Mouse (Mus musculus): ENCODE measurements around the gene Prrx1. TPM values are rescaled to one million over a fixed set of nuclear protein-coding genes. Genes with fewer than 3 reads are reported as not detected.
A peak's percentile ranks its signal among the peaks of the same experiment; 100 is the strongest.

Prrx1 gene
- total and polyA plus RNA-seq, 2 experiments, result 0.06 to 0.46 TPM

DNA sequence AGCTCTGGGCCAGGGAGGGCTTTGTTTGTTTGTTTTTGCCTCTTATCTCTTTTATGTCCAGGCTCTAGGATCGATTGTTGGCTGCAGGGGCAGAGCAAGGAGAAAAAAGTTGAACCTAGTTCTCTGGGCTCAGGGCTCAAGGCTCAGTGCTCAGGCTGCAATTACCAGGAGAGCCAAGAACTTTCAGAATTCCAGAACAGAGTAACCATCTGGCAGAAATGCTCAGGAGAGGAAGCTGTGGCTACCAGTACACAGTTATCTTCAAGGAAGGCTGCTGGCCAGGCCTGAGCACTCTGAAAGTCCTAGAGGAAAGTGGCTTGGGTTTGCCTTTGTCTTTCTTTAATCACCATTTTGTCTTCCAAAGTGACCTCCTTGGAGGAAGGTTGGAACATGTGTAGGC is 3.4 kb upstream of the Prrx1 start:
- Histone ChIP-seq H3K4me1 (ENCODE audit: control insufficient read depth, insufficient read depth, low read length) (peaks cover 15% of the 10 kb centered on the region; the same call in 1 of the 2 replicates), H3K27me3 (ENCODE audit: control insufficient read depth, insufficient read depth, low read length) (peaks cover 13% of the 10 kb centered on the region), H3K4me3 (ENCODE audit: insufficient read depth, low read depth, low read length) (no peak overlapping the region), H3K9ac (ENCODE audit: low read depth, low read length) (no peak overlapping the region), H3K27ac (replicated peaks; ENCODE audit: insufficient read depth, low read depth, low read length) (no peak overlapping the region), H3K79me2 (ENCODE audit: control insufficient read depth, insufficient read depth, low read length) (no peaks in the 10 kb centered on the region), H3K36me3 (ENCODE audit: control insufficient read depth, insufficient read depth, low read length) (no peaks in the 10 kb centered on the region)
- TF ChIP-seq CTCF (IDR thresholded peaks at IDR 0.05; ENCODE audit: low read depth, low read length) (no peak), POLR2A (IDR thresholded peaks at IDR 0.05; ENCODE audit: extremely low read depth, insufficient read depth, low read length) (no peak)
- DNase-seq (ENCODE audit: extremely low read depth, low read depth, low spot score), result peak; percentile 83
- 8% methylated on average over 1 of the region's 1 CpGs for WGBS

DNA sequence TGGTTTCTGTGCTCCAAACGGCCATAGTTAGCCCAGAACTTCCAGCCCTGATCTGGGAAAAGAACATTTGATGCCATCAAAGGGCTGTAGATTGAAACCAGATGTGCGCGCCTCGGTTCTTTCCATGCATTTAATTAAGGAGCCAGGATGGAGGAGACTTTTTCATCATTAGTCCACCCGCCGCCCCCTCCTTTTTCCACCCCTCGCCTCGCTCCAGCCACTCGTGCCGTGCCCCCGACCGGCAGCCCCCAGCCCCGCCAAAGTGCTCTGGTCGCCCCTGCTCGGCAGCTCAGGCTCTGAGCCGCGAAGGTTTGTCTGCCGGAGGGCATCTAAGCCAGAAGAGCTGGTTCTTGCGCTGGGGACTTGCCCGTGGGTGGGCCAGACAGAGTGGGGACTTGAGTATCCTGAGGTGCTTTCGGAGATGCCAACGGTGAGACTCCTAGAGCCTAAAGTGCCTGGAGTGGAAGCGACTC is 1.4 kb upstream of the Prrx1 start:
- TF ChIP-seq CTCF (IDR thresholded peaks at IDR 0.05; ENCODE audit: low read depth, low read length) (no peak), POLR2A (IDR thresholded peaks at IDR 0.05; ENCODE audit: extremely low read depth, insufficient read depth, low read length) (no peak)
- no peaks in the 10 kb centered on the region for H3K36me3 ChIP-seq (ENCODE audit: control insufficient read depth, insufficient read depth, low read length)
- peaks cover 21% of the 10 kb centered on the region for H3K27me3 ChIP-seq (ENCODE audit: control insufficient read depth, insufficient read depth, low read length)
- H3K79me2 ChIP-seq (ENCODE audit: control insufficient read depth, insufficient read depth, low read length), result no peaks in the 10 kb centered on the region
- H3K9ac ChIP-seq (ENCODE audit: low read depth, low read length), result no peak overlapping the region
- H3K4me3 ChIP-seq (ENCODE audit: insufficient read depth, low read depth, low read length), result no peak overlapping the region
- 8% methylated on average over 23 of the region's 23 CpGs for whole genome bisulfite sequencing
- no peak for DNase-seq (ENCODE audit: extremely low read depth, low read depth, low spot score)
- H3K4me1 ChIP-seq (ENCODE audit: control insufficient read depth, insufficient read depth, low read length), result peaks cover 15% of the 10 kb centered on the region; the same call in 1 of the 2 replicates
- no peak overlapping the region for H3K27ac ChIP-seq (replicated peaks; ENCODE audit: insufficient read depth, low read depth, low read length)

DNA sequence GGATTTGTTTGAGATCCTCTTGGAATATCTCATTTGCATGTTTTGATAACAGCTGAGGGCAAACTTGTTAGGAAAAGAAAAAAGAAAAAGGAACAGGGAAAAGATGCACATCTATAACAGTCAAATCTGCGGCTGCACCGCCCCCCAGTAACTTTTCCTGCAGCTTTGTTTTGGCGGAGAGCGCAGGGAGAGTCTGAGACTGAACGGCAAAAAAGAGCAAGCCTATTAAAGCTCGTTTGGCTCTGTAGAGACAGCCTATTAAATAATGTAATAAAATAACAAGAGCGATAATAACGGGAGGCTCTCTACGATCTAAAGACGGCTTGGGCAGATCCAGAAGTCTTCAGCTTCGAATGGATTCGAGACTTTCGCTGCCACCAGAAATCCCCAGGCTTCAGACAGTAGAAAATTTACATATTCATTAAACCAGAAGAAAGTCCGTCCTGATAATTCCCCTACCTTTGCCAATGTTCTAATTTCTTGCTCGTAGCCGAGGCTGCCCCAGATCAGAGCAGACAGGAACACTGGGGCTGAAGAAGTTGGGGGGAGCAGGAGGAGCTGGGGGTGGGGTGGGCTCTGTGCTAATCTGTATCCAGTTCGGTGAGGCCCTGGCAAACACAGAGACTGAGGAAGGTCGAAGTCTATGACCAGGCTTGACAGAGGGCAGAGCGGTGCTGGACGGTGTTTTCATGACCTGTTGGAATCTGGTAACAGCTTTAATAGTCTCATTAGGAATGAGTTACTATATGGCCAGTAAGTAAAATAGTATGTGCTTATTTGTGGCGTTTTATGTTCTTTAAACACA is 613 bp upstream of the Prrx1 start:
- Histone ChIP-seq H3K4me1 (ENCODE audit: control insufficient read depth, insufficient read depth, low read length) (peaks cover 15% of the 10 kb centered on the region; the same call in 1 of the 2 replicates), H3K4me3 (ENCODE audit: insufficient read depth, low read depth, low read length) (peak overlapping the region; percentile 54), H3K79me2 (ENCODE audit: control insufficient read depth, insufficient read depth, low read length) (no peaks in the 10 kb centered on the region), H3K36me3 (ENCODE audit: control insufficient read depth, insufficient read depth, low read length) (no peaks in the 10 kb centered on the region), H3K9ac (ENCODE audit: low read depth, low read length) (no peak overlapping the region), H3K27me3 (ENCODE audit: control insufficient read depth, insufficient read depth, low read length) (peaks cover 26% of the 10 kb centered on the region), H3K27ac (replicated peaks; ENCODE audit: insufficient read depth, low read depth, low read length) (no peak overlapping the region)
- 1% methylated on average over 21 of the region's 21 CpGs for WGBS
- peak; percentile 71 for DNase-seq (ENCODE audit: extremely low read depth, low read depth, low spot score)
- TF ChIP-seq CTCF (IDR thresholded peaks at IDR 0.05; ENCODE audit: low read depth, low read length) (no peak), POLR2A (IDR thresholded peaks at IDR 0.05; ENCODE audit: extremely low read depth, insufficient read depth, low read length) (no peak)

DNA sequence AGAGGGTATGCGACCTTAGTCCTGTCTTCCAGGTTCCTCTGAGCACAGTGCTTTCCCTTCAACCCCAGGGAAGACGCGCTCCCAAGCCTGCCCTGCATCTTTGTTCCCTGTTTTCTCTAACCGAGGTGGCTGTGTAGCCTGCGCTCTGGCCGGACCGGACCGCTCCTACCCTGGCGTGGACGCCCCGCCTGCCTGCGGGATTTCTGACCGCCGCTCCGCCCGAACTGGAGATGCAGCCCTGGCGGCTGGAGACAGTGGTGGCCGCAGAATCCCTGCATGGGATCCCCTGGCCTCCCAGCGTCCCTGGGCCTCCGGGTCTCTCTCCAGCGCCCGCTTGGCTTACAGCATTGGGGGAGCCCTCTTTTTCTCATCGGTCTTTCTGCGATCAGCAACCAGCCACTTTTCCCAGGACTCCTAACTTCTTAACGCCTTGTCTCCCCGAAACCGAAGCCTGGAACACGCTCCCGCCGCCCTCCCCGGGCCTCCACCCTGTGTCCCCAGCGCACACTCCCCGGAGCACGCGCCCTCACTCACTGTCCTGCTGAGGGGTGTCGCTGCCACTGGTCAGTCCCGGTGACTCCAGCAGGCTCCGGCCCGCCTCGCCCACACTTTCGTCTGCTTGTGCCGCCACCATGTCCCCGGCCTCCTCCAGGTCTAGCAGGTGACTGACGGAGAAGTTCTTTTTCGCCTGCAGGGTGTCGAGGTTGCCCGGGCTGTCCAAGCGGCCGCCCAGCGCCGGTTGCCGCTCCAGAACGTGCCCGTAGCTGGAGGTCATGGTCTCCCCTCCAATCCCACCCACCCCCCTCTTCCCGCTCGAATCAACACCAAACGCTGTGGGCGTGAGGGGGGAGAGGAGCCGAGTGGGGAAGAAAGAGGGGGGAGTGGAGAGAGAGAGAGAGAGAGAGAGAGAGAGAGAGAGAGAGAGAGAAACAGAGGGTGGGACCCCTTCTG is 1.4 kb downstream of the Prrx1 start:
- no peaks in the 10 kb centered on the region for H3K79me2 ChIP-seq (ENCODE audit: control insufficient read depth, insufficient read depth, low read length)
- TF ChIP-seq CTCF (IDR thresholded peaks at IDR 0.05; ENCODE audit: low read depth, low read length) (no peak), POLR2A (IDR thresholded peaks at IDR 0.05; ENCODE audit: extremely low read depth, insufficient read depth, low read length) (no peak)
- peak; percentile 7 for DNase-seq (ENCODE audit: extremely low read depth, low read depth, low spot score)
- no peaks in the 10 kb centered on the region for H3K36me3 ChIP-seq (ENCODE audit: control insufficient read depth, insufficient read depth, low read length)
- H3K9ac ChIP-seq (ENCODE audit: low read depth, low read length), result peak overlapping the region; percentile 64
- peaks cover 26% of the 10 kb centered on the region for H3K27me3 ChIP-seq (ENCODE audit: control insufficient read depth, insufficient read depth, low read length)
- peak overlapping the region; percentile 60; the same call in 1 of the 2 replicates for H3K4me3 ChIP-seq (ENCODE audit: insufficient read depth, low read depth, low read length)
- no peak overlapping the region for H3K27ac ChIP-seq (replicated peaks; ENCODE audit: insufficient read depth, low read depth, low read length)
- 2% methylated on average over 59 of the region's 59 CpGs for whole genome bisulfite sequencing
- peaks cover 15% of the 10 kb centered on the region; the same call in 1 of the 2 replicates for H3K4me1 ChIP-seq (ENCODE audit: control insufficient read depth, insufficient read depth, low read length)

DNA sequence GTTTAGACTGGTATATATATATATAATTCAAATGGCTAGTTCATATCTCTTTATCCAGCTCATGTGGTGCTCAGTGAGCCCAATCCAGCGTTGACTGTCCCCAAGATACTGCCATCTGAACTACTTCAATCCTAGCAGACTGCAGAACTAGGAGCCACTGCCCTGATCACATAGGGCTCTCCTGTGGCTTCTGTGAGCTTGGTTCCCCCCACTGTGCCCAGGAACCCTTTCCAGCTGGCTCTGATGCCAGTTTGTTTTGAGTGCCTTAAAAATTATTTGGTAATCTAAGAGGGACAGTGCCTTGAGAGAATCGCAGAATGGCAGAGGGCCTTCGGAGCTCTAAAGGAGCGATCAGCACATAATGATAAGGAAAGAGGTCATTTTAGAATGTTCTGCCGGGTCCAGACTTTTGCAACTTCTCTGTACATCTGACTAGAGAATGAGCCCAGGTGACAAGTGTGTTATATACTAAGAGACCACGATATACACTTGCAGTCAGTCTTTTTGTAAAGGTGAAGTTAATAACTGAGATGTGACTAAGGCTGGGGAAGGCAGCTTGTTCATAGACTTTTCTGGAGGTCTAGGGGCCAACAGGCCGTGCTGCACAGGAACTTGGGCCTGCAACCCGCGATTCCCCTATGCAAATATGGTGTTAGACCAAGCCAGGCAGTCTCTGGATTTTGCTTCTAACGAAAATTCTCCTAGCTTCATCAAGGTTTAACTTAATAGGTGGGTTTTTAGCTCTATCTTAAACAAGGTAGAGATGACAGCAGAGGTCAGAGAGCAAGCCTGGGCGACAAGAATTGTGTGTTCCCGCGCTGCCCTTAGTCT is 2.3 kb downstream of the Prrx1 start:
- Histone ChIP-seq H3K27ac (replicated peaks; ENCODE audit: insufficient read depth, low read depth, low read length) (no peak overlapping the region), H3K9ac (ENCODE audit: low read depth, low read length) (no peak overlapping the region), H3K79me2 (ENCODE audit: control insufficient read depth, insufficient read depth, low read length) (no peaks in the 10 kb centered on the region), H3K4me1 (ENCODE audit: control insufficient read depth, insufficient read depth, low read length) (peaks cover 10% of the 10 kb centered on the region; the same call in 1 of the 2 replicates), H3K27me3 (ENCODE audit: control insufficient read depth, insufficient read depth, low read length) (peaks cover 26% of the 10 kb centered on the region), H3K4me3 (ENCODE audit: insufficient read depth, low read depth, low read length) (no peak overlapping the region), H3K36me3 (ENCODE audit: control insufficient read depth, insufficient read depth, low read length) (no peaks in the 10 kb centered on the region)
- 25% methylated on average over 13 of the region's 13 CpGs for WGBS
- DNase-seq (ENCODE audit: extremely low read depth, low read depth, low spot score), result no peak
- TF ChIP-seq CTCF (IDR thresholded peaks at IDR 0.05; ENCODE audit: low read depth, low read length) (no peak), POLR2A (IDR thresholded peaks at IDR 0.05; ENCODE audit: extremely low read depth, insufficient read depth, low read length) (no peak)

Measured in liver, adult 2 months (tissue).